Mouse (Mus musculus) cerebellum, adult 18-20 months (tissue): ENCODE measurements around the gene Sertad4.
A peak's percentile ranks its signal among the peaks of the same experiment; 100 is the strongest.

Source experiments
- DNase-seq, 2 experiments: peaks; one replicate each; pipeline ENCODE4 v3.0.0; 2021

Sertad4 gene

DNA sequence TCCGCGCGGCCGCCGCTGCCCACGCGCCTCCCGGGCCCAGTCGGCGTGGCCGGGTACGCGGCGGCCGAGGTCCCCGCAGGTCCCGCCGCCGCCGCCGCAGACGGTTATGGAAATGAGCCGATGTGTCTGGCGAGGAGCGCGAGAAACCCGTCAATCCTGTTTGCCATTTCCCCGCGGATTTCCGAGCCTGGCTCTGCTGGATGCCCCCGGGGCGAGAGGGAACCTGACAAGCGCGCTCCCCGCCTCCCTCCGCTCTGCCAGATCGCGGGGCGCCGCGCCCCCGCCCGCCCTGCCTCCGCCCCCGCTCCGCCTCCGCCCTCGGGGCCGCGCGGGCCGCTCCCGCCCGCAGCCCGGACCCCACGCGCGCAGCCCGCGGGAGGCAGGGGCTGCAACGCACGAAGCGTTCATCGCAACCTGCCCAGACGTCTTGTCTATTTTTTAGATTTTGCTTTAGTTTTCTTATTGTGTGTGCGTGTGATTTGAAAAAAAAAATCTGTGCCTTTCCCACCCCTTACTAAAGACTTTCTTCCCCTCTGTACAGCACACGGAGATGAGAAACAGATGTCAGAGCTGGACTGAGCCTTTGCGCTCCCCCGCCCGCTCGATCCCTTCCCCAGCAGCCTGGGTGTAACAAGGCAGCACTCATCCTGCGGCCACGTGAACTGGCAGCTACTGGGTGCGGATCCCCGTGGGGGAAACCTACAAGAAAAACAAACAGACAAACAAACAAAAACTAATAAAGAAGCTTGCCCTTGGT is at the start of gene Sertad4:
Sertad4 (minus strand) TSS at position 283 of the 757 bp plus-strand sequence.
- peak; percentile 58 to 73 for DNase-seq

DNA sequence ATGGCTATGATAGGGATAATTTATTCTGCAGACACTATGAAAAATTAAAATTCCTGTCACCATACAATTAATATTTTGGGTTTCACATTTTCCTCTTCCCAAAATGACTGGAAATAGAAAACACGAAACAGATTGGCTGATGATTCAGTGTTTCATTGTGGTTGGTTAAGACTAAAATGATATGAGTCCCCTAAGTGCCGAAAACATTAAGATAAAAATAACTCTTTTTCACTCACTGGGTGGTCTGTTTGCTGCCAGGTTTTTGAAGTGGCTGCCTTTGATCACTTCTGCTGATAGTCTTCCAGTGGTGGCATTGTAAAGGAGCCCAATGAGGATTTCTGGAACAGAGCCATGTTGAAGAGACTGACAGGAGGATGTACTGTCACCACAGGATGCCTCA is 46.0 kb upstream of the Sertad4 start:
- no peak for DNase-seq

DNA sequence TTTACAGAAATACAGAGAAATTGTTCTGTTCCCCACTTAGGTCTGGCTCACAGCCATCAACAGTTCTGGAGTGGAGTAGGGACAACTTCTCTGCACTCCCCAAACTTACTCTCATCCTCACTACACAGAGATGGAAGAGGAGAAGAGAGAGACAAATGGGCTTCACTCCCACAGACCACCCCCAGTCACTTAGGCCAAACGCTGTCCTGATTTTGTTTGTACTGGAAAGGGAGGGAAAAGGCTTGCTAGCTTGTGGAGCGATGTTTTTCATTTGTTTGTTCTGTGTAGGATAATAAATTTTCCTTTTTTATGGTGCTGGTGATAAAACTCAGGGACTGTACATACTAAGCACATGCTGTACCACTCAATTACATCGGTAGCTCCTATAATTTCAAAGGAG is 45.4 kb upstream of the Sertad4 start:
- DNase-seq: no peak

DNA sequence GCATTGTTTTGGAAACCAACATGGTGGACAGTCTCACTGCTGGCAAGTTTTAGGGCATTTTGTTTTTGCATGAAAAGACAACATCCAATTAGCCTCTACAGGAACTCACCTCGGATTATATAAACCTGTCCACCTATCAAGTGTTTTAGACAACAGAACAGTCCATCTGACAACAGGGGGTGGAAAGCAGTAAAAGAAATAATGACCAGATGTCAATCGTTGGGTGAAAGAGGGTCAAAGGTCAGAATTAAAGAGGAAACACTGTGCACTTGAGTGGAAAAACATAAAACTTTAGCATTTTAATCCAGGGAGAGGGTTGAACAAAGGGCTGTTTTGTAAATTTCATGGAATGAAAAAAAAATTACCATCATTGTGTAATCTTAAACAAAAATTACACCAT is 43.2 kb upstream of the Sertad4 start:
- DNase-seq: no peak

DNA sequence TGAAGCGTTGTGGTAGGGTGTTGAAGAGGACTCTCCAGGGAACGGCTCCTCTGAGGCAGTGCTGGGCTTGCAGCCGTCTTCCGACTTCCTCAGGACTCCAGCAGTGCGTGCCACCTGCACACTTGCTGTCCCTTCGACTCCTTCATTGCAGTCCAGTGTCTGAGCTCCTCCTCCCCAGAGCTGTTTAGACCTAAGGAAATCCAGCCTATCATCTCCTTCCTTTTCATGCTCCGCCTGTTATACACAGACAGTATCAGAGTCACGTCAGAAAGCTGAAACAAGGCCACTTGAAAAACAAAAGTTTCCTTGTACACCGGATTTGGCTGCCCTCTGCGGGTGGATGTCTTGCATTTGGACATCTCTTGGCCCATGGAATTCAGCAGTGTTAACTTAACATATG is 41.7 kb upstream of the Sertad4 start:
- DNase-seq: peak; percentile 21 to 28

DNA sequence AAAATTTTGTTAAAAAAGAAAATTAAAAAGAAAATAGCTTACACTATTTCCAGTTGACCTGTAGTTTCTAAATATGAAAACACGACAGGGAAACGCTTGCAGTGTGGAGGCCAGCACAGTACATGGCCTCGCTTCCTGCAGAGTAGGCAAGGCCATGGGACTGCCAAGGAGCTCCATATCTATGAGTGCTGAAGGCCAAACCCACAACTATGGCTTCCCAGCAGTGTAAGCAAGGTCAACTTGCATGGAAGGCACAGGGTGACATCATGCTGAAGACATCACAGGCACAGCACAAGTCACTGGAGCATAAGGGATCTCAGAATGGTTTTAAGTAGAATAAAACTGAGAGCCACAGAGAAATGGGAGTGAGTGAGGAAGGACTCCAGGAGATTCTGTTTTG is 40.5 kb upstream of the Sertad4 start:
- no peak for DNase-seq

DNA sequence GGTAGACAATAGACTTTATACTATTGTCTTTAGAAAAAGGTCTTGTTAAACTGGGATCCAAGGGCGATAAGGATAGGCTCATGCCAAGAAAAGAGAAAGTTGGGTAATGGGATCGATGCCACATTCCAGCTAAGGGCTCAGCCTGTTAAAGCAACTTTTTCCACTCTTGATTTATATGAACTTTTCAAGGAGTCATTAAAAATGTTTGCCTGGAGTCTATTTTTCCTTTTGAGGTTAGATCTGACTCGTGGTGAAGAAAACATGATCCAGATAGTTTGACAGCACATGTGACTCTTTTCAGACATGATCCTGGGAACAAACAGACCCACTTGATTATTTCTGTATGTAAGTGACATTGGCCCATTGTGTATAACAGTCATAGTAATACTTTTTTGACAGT is 35.2 kb upstream of the Sertad4 start:
- DNase-seq: no peak

DNA sequence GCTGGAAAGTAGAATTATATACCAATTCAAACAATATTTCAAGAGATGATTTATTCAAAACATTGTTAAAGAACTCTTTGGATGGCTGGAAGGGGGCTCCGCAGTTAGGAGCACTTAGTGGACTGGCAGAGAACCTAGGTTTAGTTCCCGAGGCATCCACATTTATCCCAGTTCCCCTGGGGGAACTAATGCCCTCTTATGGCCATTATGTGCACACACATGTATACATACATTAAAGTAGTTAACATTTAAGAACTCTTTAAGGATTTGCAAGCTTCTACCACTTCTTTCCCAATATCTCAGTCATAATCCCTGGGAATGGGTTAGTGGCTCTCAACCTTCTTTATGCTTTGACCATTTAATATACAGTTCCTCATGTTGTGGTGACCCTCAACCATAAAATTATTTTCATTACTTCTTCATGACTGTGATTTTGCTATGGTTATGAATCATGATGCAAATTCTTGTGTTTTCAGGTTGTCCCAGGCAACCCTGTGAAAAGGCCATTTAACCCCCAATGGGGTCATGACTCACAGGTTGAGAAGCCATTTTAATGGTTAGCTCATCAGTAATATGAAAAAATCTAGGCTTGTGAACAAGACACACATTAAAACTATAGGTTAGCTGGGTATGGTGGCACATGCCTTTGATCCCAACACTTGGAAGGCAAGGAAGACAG is 27.2 kb upstream of the Sertad4 start:
- no peak for DNase-seq

DNA sequence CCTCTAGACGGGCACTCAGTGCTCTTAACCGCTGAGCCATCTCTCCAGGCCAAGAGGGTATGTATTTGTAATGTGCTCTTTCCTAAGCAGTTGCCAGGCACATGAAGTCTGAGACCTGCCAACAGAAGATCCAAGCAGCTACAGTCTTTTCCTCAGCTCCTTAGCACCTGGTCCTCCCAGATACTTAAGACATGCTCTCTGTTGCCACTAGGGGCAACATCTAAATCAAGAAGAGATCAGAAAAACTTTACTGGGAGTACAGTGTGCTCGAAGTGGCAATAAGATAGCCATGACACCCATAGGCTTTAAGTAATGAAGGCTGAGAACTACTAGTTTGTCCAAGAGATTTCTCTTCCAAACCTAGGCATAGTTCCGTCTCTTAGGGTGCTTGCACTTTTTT is 24.6 kb upstream of the Sertad4 start:
- no peak for DNase-seq

DNA sequence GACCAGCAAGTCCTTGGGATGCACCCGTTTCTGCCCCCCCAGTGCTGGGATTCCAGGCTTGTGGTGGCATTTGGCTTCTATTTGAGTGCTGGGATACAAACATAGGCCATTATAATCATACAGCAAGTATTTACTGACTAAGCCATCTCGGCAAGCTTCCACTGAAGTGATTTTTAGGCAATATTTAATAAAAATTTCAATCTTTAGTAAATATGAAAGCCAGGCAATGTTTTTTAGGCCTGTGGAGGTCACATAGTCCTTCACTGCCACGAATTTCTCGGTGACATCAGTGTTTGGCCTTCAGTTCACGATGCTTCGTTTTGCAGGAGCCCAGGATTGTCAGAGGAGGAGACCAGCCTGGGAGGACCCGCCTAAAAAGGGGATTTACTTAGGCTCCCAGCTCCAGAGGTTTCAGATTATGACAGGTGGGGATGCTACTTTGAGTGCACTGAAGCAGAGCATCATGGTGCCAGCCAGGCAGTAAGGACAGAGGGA is 23.6 kb upstream of the Sertad4 start:
- DNase-seq: no peak

DNA sequence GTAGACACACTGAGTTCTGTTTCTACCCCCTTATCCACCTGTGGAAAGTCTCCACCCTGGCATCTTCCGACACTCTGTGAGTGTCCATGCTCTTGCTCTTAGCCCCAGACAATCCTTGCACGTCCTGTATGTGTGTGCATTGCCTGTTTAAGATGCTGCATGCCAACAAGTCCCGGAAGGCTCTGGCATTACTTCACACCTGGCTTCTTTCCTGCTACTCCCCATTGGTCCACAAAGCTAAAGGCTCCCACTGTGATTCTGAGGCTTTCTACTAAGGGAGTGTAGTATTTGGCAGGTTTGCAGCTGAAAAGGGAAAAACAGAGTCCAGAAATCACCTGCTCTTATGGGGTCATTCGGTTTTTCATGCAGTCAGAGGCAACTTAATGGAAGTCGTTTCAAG is 17.3 kb upstream of the Sertad4 start:
- DNase-seq: peak; percentile 47 to 55

DNA sequence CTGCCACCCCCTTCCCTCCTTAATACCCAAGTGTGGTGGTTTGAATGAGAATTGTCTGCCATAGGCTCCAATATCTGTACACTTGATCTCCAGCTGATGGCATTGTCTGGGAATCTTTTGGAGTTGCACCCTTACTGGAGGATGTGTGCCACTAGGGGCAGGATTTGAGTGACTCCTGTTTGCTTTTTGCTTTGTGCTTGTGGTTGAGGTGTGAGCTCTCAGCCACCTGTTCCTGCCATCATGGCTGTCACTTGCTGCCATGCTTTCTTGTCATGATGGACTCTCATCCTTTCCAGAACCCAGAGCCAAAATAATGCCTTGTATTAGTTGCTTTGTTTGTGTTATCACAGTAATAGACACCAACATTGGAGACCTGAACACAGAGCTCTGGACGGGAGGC is 14.2 kb upstream of the Sertad4 start:
- DNase-seq: no peak

DNA sequence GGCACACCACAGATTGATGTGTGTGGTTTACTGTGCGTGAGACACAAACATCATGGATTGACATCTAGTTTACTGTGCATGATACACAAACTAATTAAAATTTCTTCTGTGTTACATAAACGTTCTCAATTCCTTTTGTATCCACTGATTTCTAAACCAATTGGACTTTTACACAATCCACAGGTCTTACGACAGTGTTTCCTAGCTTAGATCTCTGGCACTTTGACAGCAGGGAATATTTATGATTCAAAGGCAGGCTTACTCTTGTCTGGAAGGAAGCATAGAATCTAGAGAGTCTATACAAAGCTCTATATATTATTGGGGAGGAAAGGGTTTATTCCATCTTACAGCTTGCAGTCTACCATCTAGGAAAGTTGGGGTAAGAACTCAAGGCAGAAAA is 8.9 kb upstream of the Sertad4 start:
- no peak for DNase-seq

DNA sequence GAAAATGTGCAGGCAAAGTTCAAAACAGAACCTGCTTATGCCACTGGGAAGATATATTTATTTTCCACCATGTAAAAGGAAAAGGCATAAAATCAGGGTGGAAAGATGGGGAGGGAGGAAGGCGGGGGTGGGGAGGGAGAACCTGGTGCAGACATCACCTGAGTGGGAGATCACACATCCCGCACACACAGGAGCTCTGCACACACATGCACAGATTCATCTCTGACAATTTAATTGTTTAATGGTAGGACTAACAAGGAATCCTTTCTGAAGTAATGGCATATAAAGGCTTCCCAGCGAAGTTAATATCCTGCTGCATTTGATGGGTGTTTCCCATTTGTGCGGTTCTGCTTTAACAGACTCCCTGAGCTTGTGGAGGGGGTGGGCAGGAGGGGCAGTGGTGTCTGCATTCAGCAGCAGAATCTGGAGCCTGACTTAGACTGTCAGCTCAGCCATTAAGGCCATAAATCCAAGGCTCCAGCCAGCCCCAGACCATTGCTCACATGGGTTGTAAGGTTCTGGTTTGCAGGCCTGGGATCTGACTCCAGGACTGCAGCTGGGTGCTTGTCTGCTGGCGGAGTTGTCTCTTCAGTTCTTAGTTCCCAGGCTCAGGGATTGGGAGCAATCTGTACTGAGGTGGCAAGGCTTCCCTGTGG is 5.9 kb upstream of the Sertad4 start:
- no peak for DNase-seq

DNA sequence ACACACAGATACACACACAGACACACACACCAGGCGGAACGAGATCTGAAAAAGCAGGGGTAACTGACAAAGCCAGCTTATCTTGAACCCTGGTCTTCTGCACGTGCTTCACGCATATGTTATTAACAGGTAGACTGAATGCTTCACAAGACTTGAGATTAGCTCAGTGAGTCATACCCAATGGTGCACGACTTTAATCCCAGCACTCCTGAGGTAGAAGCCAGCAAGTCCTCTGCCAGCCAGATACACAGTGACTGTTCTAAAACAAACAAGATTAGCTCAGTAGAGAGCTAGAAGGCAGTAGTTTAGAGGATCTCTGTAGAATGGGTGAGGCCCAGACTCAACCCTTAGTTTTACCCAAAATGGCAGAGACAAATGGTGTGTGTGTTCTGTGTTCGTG is 4.7 kb upstream of the Sertad4 start:
- no peak for DNase-seq

DNA sequence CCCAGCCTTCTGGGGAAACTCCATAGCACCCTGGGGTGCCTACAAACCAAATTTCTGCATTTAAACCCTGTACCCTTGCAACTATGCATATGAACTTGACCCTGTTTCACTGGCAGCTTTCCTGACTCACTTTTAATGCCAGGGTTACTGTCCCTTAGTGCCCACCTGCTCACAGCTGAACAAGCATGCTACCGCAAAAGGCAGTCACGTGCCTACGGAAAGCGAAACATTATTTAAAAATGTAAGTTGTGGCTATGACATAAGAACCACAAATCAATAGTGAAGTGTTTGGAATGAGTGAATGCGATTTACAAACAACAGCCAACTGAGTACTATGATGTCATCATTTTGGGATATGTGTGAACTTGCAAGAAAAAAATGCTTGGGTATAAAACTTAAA is 2.0 kb upstream of the Sertad4 start:
- DNase-seq: no peak

DNA sequence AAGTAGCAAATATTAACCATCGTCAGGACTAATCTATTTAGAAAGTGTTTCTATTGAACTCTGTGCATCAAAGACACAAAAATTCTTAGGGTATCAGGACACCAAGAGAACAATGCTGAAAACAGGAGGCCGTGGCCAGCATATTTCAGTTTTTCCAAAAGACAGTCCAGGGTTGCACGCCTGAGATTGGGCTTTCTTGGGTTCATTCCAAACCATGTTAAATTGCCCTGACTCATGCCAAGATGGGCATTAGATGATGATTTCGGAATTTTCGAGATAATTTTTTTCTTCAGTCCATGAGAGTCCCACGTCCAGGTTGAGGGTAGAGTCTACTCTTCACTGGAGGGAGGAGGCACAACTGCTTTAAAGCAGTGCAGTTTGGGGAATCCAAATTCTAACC is 1.4 kb upstream of the Sertad4 start:
- no peak for DNase-seq

DNA sequence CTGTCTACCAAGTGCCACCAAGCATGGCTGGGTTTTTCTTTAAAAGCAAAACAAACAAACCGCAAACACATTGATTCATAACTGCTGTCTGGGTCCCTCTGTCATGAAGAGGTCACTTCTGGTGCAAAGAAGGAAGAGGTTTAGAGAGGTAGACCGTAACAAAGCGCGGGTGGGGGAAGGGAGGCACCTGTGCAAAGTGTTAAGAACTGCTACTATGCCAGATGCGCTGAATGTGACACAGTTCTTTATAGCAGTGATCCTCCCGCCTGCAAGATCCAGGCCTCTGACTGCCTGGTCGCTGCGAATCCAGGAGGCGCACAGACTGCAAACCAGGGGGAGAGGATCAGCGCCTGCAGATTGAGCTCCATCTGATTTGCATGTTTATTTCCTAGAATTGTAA is 855 bp upstream of the Sertad4 start:
- no peak for DNase-seq

DNA sequence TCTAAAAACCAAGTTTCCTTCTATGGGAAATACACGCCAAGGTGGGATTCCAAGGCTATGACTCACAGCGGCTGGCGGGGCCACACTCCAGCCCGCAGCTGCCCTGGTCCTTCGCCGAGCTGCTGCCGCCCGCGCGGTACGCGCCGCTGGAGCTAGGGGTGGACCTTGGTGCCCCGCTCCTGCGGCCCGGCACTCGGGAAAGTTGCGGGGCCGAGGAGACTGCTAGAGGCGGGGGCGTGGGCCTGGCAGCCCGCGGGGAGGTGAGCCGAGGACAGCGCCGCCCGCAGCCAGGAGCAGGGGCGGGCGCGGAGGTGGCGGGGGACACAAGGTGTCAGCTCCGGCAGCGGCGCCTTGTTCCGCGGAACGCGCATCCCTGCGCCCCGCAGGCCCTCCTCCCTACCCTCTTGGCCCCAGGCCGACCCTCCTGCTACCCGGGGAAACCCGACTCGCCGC is 711 bp downstream of the Sertad4 start:
- peak; percentile 50 to 69 for DNase-seq

DNA sequence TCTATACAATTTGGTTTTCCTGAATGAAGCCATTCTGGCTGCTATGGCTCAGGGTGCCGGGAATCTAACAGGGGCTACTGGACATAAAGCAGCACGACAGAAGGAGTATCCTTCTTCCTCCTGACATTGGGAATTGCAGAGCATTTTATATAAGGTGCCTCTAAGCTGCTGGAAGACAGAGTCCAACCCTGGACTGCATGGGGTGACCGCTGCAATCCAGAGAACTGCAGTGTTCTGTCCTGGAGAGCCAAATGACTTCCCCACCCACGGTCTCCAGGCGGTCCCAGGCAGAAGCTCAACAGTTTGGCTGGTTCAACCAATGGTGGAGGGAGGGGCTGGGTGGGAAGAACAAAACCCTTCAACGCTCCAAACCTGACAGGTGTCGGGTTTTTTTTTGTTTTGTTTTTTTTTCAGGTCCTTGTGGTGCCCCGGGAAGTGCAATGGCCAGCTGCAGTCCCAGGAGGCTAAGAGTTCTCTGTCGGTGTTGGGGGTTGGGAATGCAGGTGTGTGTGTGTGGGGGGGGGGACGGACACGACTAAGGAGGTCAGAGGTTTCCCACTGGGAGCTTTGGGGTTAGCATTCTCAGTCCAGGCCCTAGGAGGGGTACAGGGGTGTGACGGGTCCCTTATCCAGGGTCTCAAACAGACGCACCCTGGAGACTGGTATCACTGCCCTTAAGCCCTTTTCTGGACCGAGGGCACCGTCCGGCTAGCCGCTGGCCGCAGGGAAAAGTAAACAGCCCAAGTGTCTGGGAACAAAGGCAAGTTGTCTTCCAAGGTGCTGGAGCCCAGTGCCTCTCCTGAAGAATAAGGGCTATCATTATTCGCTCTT is 1.4 kb downstream of the Sertad4 start:
- DNase-seq: peak in 1 of 2 experiments; percentile 14

DNA sequence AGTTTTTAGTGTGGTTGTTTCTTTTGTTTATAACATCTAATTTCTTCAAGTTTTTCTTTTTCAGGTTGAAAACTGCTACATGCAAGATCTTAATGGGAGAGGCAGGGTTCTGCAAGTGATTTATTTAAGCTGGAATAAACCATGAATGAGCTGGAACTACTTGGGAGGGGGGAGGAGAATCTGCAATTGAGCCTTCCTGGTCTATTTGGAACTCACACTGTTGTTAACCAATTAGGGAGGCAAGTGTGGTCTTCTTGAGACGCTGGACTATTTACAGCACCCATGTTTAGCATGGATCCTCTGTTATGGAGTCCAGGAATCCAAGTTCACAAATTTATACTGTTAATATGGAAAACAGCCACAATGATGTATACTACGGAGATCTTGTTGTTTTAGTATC is 2.1 kb downstream of the Sertad4 start:
- DNase-seq: no peak

DNA sequence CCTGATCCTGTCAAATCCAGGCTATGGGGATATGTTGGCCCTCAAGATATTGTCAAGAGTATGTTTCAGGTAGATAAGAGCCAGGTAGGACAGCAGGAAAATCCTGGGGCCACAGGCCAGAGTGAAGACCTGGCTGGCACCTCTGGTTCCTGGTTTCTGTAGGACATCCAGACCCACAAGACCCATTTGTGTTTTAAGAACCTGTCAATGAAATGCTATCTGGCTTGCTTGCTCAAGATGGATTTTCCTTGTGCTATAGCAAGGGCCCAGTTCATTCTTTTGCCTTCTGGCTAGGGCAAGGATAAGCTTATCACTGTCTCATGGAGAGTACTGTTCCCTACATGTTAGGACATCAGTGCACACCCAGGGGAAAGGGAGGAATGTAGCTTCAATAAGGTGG is 3.5 kb downstream of the Sertad4 start:
- no peak for DNase-seq

DNA sequence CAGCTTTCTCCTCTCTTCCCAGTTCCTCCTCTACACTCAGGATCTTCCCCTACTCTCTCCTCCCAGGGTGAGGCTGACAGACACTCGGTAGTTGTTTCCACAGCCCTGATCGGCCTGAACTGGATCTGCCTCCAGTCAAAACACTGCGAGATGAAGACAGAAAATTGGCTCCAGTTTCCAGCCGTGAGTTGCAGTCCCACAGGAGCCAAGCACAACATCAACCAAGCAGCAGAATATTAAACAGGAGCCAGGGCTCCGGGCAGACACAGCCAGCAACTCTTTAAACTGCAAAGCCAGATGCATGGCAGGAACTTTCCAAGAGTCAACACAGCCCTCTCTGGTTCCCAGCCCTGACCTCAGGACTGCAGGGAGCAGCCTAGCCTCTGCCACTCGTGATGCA is 3.9 kb downstream of the Sertad4 start:
- no peak for DNase-seq
